Mouse (Mus musculus) stomach, postnatal 0 days (tissue): ENCODE results near the gene Lmbr1l. TPM values are rescaled to one million over a fixed set of nuclear protein-coding genes. Genes with fewer than 3 reads are reported as not detected.

ENCODE experiments used
- ATAC-seq: fragments of 200-750 bp; cut with Nextera tagmentation; 2 replicates; pipeline ENCODE4 v1.8.0; 2017; ENCODE audit not compliant: low FRiP score, low TSS enrichment
- DNase-seq: peaks from one replicate; pipeline ENCODE4 v3.0.0-alpha.2; 2016; ENCODE audit warnings: low spot score
- H3K27ac ChIP-seq: fragments of 300-500 bp; sonication (generic); replicated peaks from 2 replicates; pipeline ENCODE4 v1.5.1; 2014; ENCODE audit warnings: mild to moderate bottlenecking, control low read depth
- H3K27me3 ChIP-seq: fragments of 300-500 bp; sonication (generic); 2 replicates; pipeline ENCODE4 v1.6.1; 2014; ENCODE audit warnings: low read length; ENCODE audit not compliant: control insufficient read depth, insufficient read depth
- H3K36me3 ChIP-seq: fragments of 300-500 bp; sonication (generic); 2 replicates; pipeline ENCODE4 v1.6.1; 2014; ENCODE audit warnings: low read length, mixed read lengths; ENCODE audit not compliant: control insufficient read depth, insufficient read depth
- H3K4me1 ChIP-seq: fragments of 300-500 bp; sonication (generic); replicated peaks from 2 replicates; pipeline ENCODE4 v1.6.1; 2014; ENCODE audit warnings: antibody characterized with exemption; ENCODE audit not compliant: control insufficient read depth, insufficient read depth
- H3K4me2 ChIP-seq: fragments of 300-500 bp; sonication (generic); replicated peaks from 2 replicates; pipeline ENCODE4 v1.6.1; 2014; ENCODE audit warnings: low read depth, mild to moderate bottlenecking, control low read depth, moderate library complexity
- H3K4me3 ChIP-seq: fragments of 300-500 bp; sonication (generic); 2 replicates; pipeline ENCODE4 v1.5.1; 2014; ENCODE audit warnings: low read depth, low read length, control low read depth
- H3K9ac ChIP-seq: fragments of 300-500 bp; sonication (generic); 2 replicates; pipeline ENCODE4 v1.6.1; 2014; ENCODE audit warnings: mild to moderate bottlenecking, low read length, control low read depth, mixed read lengths
- H3K9me3 ChIP-seq: fragments of 300-500 bp; sonication (generic); 2 replicates; pipeline ENCODE4 v1.6.1; 2016; ENCODE audit warnings: low read length; ENCODE audit not compliant: control insufficient read depth
- CTCF ChIP-seq: IDR thresholded peaks from 2 replicates; pipeline ENCODE4 v1.5.1; 2016; ENCODE audit warnings: antibody characterized with exemption, low read depth, mild to moderate bottlenecking, moderate library complexity
- EP300 ChIP-seq: optimal IDR thresholded peaks from 2 replicates; pipeline ENCODE3; 2016; ENCODE audit warnings: antibody characterized with exemption
- WGBS: fragments of 180-500 bp; shearing (Covaris S2); extraction: QIAGEN DNeasy Blood & Tissue Kit; methylation state at CpG from one replicate; pipeline ENCODE4 v1.1.7; 2014; 5-methylcytosine and 5-hydroxymethylcytosine counted together
- polyA plus RNA-seq: library from polyadenylated mRNA; unstranded; fragments of >200 nt; fragmentation: Nextera tagmentation; extraction: Ambion mirVana; gene quantifications from 2 replicates; pipeline ENCODE4 v1.2.1, GENCODE M21; 2015

Gene Lmbr1l
- polyA plus RNA-seq, 1 experiment from 2014 or later = 7.7 TPM

- TF ChIP-seq EP300 (no peak), CTCF (no peak)
- ATAC-seq = no peak
- peak overlapping the region; percentile 53 for H3K4me3 ChIP-seq
- peak overlapping the region; percentile 90 for H3K4me2 ChIP-seq
- 0 out of 2 replicates have a peak overlapping the region, but pooled peaks have one; percentile 23 for H3K9ac ChIP-seq
- H3K27ac ChIP-seq = no peak overlapping the region
- no peaks in the 10 kb centered on the region for H3K36me3 ChIP-seq
- WGBS = 12% methylated on average over 38 of the region's 38 CpGs
- H3K4me1 ChIP-seq = 0 out of 2 replicates have a peak, but pooled peaks cover 5% of the 10 kb centered on the region
- peaks cover 10% of the 10 kb centered on the region for H3K27me3 ChIP-seq
- DNase-seq = no peak
- no peaks in the 10 kb centered on the region for H3K9me3 ChIP-seq
Observed at GRCm38 (mm10) chr15:98894746-98895634, 23.0 kb downstream of the Lmbr1l start.

GRCm38 (mm10) chr15:98893940-98894745 lies 23.9 kb downstream of the Lmbr1l start, which contains the start of gene Rhebl1:
Gene Rhebl1 (minus strand): TSS chr15:98894540.
- Histone ChIP-seq H3K4me2 (peak within 1 kb of the TSS; percentile 90), H3K4me3 (peak within 1 kb of the TSS; percentile 53), H3K9me3 (no peaks in the 10 kb centered on the region), H3K9ac (peak within 1 kb of the TSS; percentile 51), H3K4me1 (0 out of 2 replicates have a peak, but pooled peaks cover 5% of the 10 kb centered on the region), H3K27me3 (peaks cover 10% of the 10 kb centered on the region), H3K36me3 (no peaks in the 10 kb centered on the region), H3K27ac (no peak within 1 kb of the TSS)
- under 1% methylated on average over 77 of the region's 77 CpGs for WGBS
- TF ChIP-seq EP300 (no peak), CTCF (no peak)
- ATAC-seq (0 out of 2 replicates have a peak, but pooled peaks have one; percentile 15), DNase-seq (peak; percentile 55)

- no peak overlapping the region for H3K9ac ChIP-seq
- no peak for TF ChIP-seq CTCF
- no peak for TF ChIP-seq EP300
- ATAC-seq (no peak), DNase-seq (no peak)
- H3K36me3 ChIP-seq = no peaks in the 10 kb centered on the region
- H3K4me1 ChIP-seq = 0 out of 2 replicates have a peak, but pooled peaks cover 5% of the 10 kb centered on the region
- H3K27ac ChIP-seq = no peak overlapping the region
- no peak overlapping the region for H3K4me3 ChIP-seq
- WGBS = 75% methylated on average over 4 of the region's 4 CpGs
- no peak overlapping the region for H3K4me2 ChIP-seq
- no peaks in the 10 kb centered on the region for H3K9me3 ChIP-seq
- H3K27me3 ChIP-seq = peaks cover 10% of the 10 kb centered on the region
Observed at GRCm38 (mm10) chr15:98893036-98893435, 25.0 kb downstream of the Lmbr1l start.

- H3K9me3 ChIP-seq = no peaks in the 10 kb centered on the region
- 0 out of 2 replicates have a peak, but pooled peaks cover 5% of the 10 kb centered on the region for H3K4me1 ChIP-seq
- no peaks in the 10 kb centered on the region for H3K36me3 ChIP-seq
- H3K9ac ChIP-seq = no peak overlapping the region
- H3K4me2 ChIP-seq = no peak overlapping the region
- H3K27me3 ChIP-seq = peaks cover 6% of the 10 kb centered on the region
- ATAC-seq = peak; percentile 78
- DNase-seq = peak; percentile 60
- H3K4me3 ChIP-seq = no peak overlapping the region
- 35% methylated on average over 6 of the region's 6 CpGs for WGBS
- no peak overlapping the region for H3K27ac ChIP-seq
- TF ChIP-seq CTCF (peak; percentile 97), EP300 (no peak)
Observed at GRCm38 (mm10) chr15:98891907-98892606, 26.0 kb downstream of the Lmbr1l start.

GRCm38 (mm10) chr15:98891198-98891742 lies 26.8 kb downstream of the Lmbr1l start:
- H3K27me3 ChIP-seq = peaks cover 5% of the 10 kb centered on the region; the same call in 1 of the 2 replicates
- 13% methylated on average over 19 of the region's 19 CpGs for WGBS
- no peaks in the 10 kb centered on the region for H3K36me3 ChIP-seq
- H3K9ac ChIP-seq = no peak overlapping the region; the same call in 1 of the 2 replicates
- no peak overlapping the region for H3K27ac ChIP-seq
- no peak for DNase-seq
- no peak for TF ChIP-seq EP300
- TF ChIP-seq CTCF = no peak
- no peak for ATAC-seq
- no peaks in the 10 kb centered on the region for H3K9me3 ChIP-seq
- H3K4me1 ChIP-seq = 0 out of 2 replicates have a peak, but pooled peaks cover 5% of the 10 kb centered on the region
- no peak overlapping the region for H3K4me3 ChIP-seq
- no peak overlapping the region; the same call in 1 of the 2 replicates for H3K4me2 ChIP-seq
